Mouse (Mus musculus): Measurements from ENCODE around the gene Mybpc3.

GRCm38 (mm10) chr2:91085494-91086391 lies 32.2 kb upstream of the Mybpc3 start:
- TF ChIP-seq CTCF (IDR thresholded peaks at IDR 0.05; ENCODE audit: low read depth) (no peak), EP300 (optimal IDR thresholded peaks at IDR 0.05) (no peak)

Measured in stomach, postnatal 0 days (tissue).